Mouse (Mus musculus) olfactory bulb, adult 2 months (tissue): ENCODE measurements around the gene Toporsl. TPM values are rescaled to one million over a fixed set of nuclear protein-coding genes. Genes with fewer than 3 reads are reported as not detected.

ENCODE experiments used
- H3K27ac ChIP-seq: fragments of 200-500 bp; 2 replicates; pipeline ENCODE4 v1.5.1; 2012; ENCODE audit warnings: low read depth, low read length; ENCODE audit not compliant: insufficient read depth
- H3K4me1 ChIP-seq: fragments of 200-500 bp; 2 replicates; pipeline ENCODE4 v1.6.1; 2012; ENCODE audit warnings: low read length; ENCODE audit not compliant: control insufficient read depth, insufficient read depth
- H3K4me3 ChIP-seq: fragments of 200-500 bp; 2 replicates; pipeline ENCODE4 v1.5.1; 2012; ENCODE audit warnings: mild to moderate bottlenecking, low read depth, low read length, moderate library complexity; ENCODE audit not compliant: insufficient read depth
- CTCF ChIP-seq: fragments of 200-500 bp; IDR thresholded peaks from 2 replicates; pipeline ENCODE4 v1.5.1; 2012; ENCODE audit warnings: low read depth, mild to moderate bottlenecking, low read length, moderate library complexity; ENCODE audit not compliant: insufficient read depth
- POLR2A ChIP-seq: fragments of 200-500 bp; IDR thresholded peaks from 2 replicates; pipeline ENCODE4 v1.6.1; 2012; ENCODE audit warnings: mild to moderate bottlenecking, low read depth, low read length, moderate library complexity; ENCODE audit not compliant: insufficient read depth
- WGBS: fragments of 180-500 bp; shearing (Covaris S2); methylation state at CpG from one replicate; pipeline ENCODE4 v1.1.7; 2018; 5-methylcytosine and 5-hydroxymethylcytosine counted together
- polyA plus RNA-seq: library from polyadenylated mRNA; stranded (reverse); fragments of >200 nt; gene quantifications from 2 replicates; pipeline ENCODE4 v1.2.4, GENCODE M21; 2012; ENCODE audit warnings: low replicate concordance; ENCODE audit not compliant: missing spikeins, insufficient read depth, insufficient read length

The Toporsl gene
- polyA plus RNA-seq, 1 experiment: not detected

DNA sequence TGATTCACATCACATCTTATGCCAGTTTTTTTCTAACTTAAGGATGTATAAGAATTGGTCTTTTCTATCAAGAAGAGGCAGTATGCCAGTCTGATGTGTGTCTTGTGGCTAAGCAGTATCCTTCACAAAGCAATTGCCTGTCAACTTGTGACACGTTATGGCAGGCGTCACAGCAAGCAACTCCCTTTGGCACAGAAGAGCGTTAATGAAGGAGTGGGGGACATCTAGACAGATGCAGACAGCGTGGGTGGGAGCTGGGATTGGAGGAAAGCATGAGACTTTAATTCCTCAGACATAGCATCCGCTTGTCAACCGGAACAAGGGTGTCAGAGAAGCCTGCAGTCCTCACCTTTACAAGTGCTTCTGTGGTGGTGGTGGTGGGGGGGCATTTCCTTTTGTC is 38.9 kb downstream of the Toporsl start:
- Histone ChIP-seq H3K4me3 (no peak overlapping the region), H3K27ac (no peak overlapping the region), H3K4me1 (no peaks in the 10 kb centered on the region)
- WGBS: 37% methylated on average over 6 of the region's 6 CpGs
- no peak for TF ChIP-seq POLR2A
- no peak for TF ChIP-seq CTCF

DNA sequence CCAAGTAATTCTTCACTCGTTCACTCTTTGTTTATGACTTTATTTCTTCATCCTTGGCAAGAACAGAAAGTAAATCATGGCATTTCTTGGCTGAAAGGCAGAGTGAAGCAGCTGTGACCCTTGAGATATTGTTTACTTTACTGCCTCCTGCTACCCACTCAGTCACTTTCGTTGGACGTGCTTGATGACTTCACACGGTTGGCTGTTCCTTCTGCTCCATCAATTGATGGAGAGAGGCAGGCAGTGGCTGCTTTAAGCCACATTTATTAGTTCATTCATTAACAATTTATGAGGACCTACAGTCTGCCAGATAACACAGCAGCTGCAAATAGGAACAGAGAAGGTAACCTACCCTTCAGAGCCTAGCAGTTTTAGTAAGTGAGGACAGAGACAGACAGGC is 51.7 kb downstream of the Toporsl start:
- H3K4me3 ChIP-seq: no peak overlapping the region
- no peak overlapping the region for H3K27ac ChIP-seq
- 65% methylated on average over 4 of the region's 4 CpGs for WGBS
- no peaks in the 10 kb centered on the region for H3K4me1 ChIP-seq
- TF ChIP-seq CTCF: no peak
- TF ChIP-seq POLR2A: no peak

DNA sequence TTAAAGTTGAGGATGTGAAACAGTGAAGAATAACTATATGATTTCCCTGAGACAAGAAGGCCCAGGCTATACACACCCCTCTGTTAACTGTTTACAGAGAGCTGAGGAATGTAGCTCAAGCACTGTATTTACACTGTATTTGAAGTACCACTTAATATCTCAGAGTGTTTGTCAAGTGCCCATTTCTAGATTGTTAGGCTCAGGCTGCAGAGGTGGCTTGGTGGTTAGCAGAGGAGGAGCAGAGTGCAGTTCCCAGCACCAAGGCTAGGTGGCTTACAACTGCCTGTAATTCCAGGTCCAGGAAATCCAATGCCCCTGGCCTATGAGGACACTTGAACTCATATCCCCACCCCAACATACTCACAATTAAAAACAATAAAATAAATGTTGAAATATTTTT is 63.6 kb downstream of the Toporsl start:
- TF ChIP-seq CTCF (no peak), POLR2A (no peak)
- H3K27ac ChIP-seq: no peak overlapping the region
- H3K4me1 ChIP-seq: no peaks in the 10 kb centered on the region
- H3K4me3 ChIP-seq: no peak overlapping the region

DNA sequence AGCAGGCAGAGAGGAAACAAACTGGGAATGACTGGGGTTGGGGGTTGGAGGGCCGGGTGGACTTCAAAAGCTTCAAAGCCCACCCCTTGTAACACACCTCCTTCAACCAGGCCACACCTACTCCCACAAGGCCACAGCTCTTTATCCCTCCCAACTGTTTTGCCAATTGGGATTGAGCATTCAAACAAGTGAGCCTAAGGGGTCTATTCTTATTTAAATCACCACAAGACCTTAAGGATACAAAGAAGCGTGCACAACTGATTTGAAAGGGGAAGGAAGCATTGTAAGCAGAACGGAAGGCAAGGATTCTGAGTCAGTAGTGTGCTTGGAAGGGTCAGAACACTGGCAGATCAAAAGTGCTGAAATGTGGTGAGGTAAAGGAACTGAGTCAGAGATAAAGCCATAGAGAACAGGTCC is 64.6 kb downstream of the Toporsl start:
- Histone ChIP-seq H3K27ac (no peak overlapping the region), H3K4me1 (no peaks in the 10 kb centered on the region), H3K4me3 (no peak overlapping the region)
- 33% methylated on average over 3 of the region's 3 CpGs for WGBS
- TF ChIP-seq POLR2A: no peak
- TF ChIP-seq CTCF: no peak

DNA sequence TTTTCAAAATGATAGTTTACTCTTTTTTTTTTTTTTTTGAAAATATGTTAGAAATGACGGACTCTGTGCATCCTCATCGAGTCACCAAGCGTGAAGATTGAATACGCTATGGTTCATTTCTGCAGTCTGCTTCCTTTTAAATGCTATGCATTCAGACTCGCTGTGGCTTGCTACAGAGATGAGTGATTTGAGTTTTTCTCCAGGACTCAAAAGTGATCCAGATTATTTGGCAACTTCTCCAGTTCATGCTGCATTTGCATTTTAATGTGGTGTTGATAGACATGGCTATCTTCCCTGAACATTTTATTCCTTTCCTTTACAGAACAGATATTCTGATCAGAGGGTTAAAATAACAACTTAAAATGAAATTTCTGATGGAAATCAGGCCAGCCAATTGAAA is 65.2 kb downstream of the Toporsl start:
- WGBS: 78% methylated on average over 5 of the region's 5 CpGs
- Histone ChIP-seq H3K4me1 (no peaks in the 10 kb centered on the region), H3K27ac (no peak overlapping the region), H3K4me3 (no peak overlapping the region)
- TF ChIP-seq CTCF: no peak
- TF ChIP-seq POLR2A: no peak

Other genes with a start within 250 kb of the Toporsl start
- not detected in 2 replicates for gene Smc2, start 157.0 kb upstream of the Toporsl start, polyA plus RNA-seq
- not detected in 2 replicates for gene Vma21-ps, start 99.0 kb upstream of the Toporsl start, polyA plus RNA-seq
- gene Olfr275, start 218.3 kb downstream of the Toporsl start, polyA plus RNA-seq: not detected in 2 replicates